Mouse (Mus musculus): Measurements from ENCODE around the gene Rrm2. TPM values are rescaled to one million over a fixed set of nuclear protein-coding genes. Genes with fewer than 3 reads are reported as not detected.
A peak's percentile ranks its signal among the peaks of the same experiment; 100 is the strongest.

Gene Rrm2
- polyA plus RNA-seq, 1 experiment from 2014 or later, result 211 TPM

GRCm38 (mm10) chr12:24709831-24710508, 1.9 kb downstream of the Rrm2 start:
- peaks cover 18% of the 10 kb centered on the region for H3K4me1 ChIP-seq (ENCODE audit: control insufficient read depth, insufficient read depth, low read length)
- H3K36me3 ChIP-seq (ENCODE audit: control insufficient read depth, insufficient read depth, low read length), result peaks cover 10% of the 10 kb centered on the region
- peak overlapping the region; percentile 84 for H3K4me3 ChIP-seq (ENCODE audit: low read depth, low read length)
- no peak for ATAC-seq (replicated peaks; ENCODE audit: insufficient number of reproducible peaks, low FRiP score, low TSS enrichment)
- peak overlapping the region; percentile 51; the same call in 1 of the 2 replicates for H3K27ac ChIP-seq (ENCODE audit: low read depth, low read length)
- H3K9ac ChIP-seq (ENCODE audit: low read depth, low read length), result peak overlapping the region; percentile 84
- no peaks in the 10 kb centered on the region for H3K9me3 ChIP-seq (replicated peaks; ENCODE audit: control insufficient read depth, low read length)
- peak overlapping the region; percentile 67 for H3K4me2 ChIP-seq
- H3K27me3 ChIP-seq (ENCODE audit: control insufficient read depth, insufficient read depth, low read length), result no peaks in the 10 kb centered on the region
- WGBS (ENCODE audit: insufficient replicate concordance), result 37% methylated on average over 5 of the region's 5 CpGs

GRCm38 (mm10) chr12:24710672-24711071, 2.6 kb downstream of the Rrm2 start:
- Histone ChIP-seq H3K4me3 (ENCODE audit: low read depth, low read length) (no peak overlapping the region), H3K27ac (ENCODE audit: low read depth, low read length) (no peak overlapping the region)

GRCm38 (mm10) chr12:24712396-24712795, 4.4 kb downstream of the Rrm2 start:
- Histone ChIP-seq H3K4me2 (no peak overlapping the region), H3K9ac (ENCODE audit: low read depth, low read length) (no peak overlapping the region), H3K4me1 (ENCODE audit: control insufficient read depth, insufficient read depth, low read length) (peaks cover 10% of the 10 kb centered on the region), H3K4me3 (ENCODE audit: low read depth, low read length) (no peak overlapping the region), H3K9me3 (replicated peaks; ENCODE audit: control insufficient read depth, low read length) (no peaks in the 10 kb centered on the region), H3K36me3 (ENCODE audit: control insufficient read depth, insufficient read depth, low read length) (peaks cover 10% of the 10 kb centered on the region), H3K27ac (ENCODE audit: low read depth, low read length) (no peak overlapping the region), H3K27me3 (ENCODE audit: control insufficient read depth, insufficient read depth, low read length) (no peaks in the 10 kb centered on the region)
- no peak for ATAC-seq (replicated peaks; ENCODE audit: insufficient number of reproducible peaks, low FRiP score, low TSS enrichment)
- 70% methylated on average over 8 of the region's 8 CpGs for WGBS (ENCODE audit: insufficient replicate concordance)

More at GRCm38 (mm10) chr12:24710672-24711071, 2.6 kb downstream of the Rrm2 start:
- no peak for ATAC-seq (replicated peaks; ENCODE audit: insufficient number of reproducible peaks, low FRiP score, low TSS enrichment)
- no peak overlapping the region for H3K9ac ChIP-seq (ENCODE audit: low read depth, low read length)
- H3K36me3 ChIP-seq (ENCODE audit: control insufficient read depth, insufficient read depth, low read length), result peaks cover 10% of the 10 kb centered on the region
- 67% methylated on average over 5 of the region's 5 CpGs for WGBS (ENCODE audit: insufficient replicate concordance)
- no peaks in the 10 kb centered on the region for H3K9me3 ChIP-seq (replicated peaks; ENCODE audit: control insufficient read depth, low read length)
- H3K4me1 ChIP-seq (ENCODE audit: control insufficient read depth, insufficient read depth, low read length), result peaks cover 18% of the 10 kb centered on the region
- peak overlapping the region; percentile 67 for H3K4me2 ChIP-seq
- H3K27me3 ChIP-seq (ENCODE audit: control insufficient read depth, insufficient read depth, low read length), result no peaks in the 10 kb centered on the region

GRCm38 (mm10) chr12:24714579-24715255, 6.7 kb downstream of the Rrm2 start:
- Histone ChIP-seq H3K9ac (ENCODE audit: low read depth, low read length) (no peak overlapping the region), H3K27ac (ENCODE audit: low read depth, low read length) (no peak overlapping the region), H3K4me1 (ENCODE audit: control insufficient read depth, insufficient read depth, low read length) (peaks cover 4% of the 10 kb centered on the region; the same call in 1 of the 2 replicates), H3K4me2 (no peak overlapping the region), H3K4me3 (ENCODE audit: low read depth, low read length) (no peak overlapping the region), H3K27me3 (ENCODE audit: control insufficient read depth, insufficient read depth, low read length) (no peaks in the 10 kb centered on the region), H3K36me3 (ENCODE audit: control insufficient read depth, insufficient read depth, low read length) (peaks cover 10% of the 10 kb centered on the region), H3K9me3 (replicated peaks; ENCODE audit: control insufficient read depth, low read length) (no peaks in the 10 kb centered on the region)
- no peak for ATAC-seq (replicated peaks; ENCODE audit: insufficient number of reproducible peaks, low FRiP score, low TSS enrichment)
- 71% methylated on average over 5 of the region's 5 CpGs for WGBS (ENCODE audit: insufficient replicate concordance)

- Histone ChIP-seq H3K27me3 (ENCODE audit: control insufficient read depth, insufficient read depth, low read length) (no peaks in the 10 kb centered on the region), H3K9me3 (replicated peaks; ENCODE audit: control insufficient read depth, low read length) (no peaks in the 10 kb centered on the region), H3K36me3 (ENCODE audit: control insufficient read depth, insufficient read depth, low read length) (peaks cover 10% of the 10 kb centered on the region), H3K4me3 (ENCODE audit: low read depth, low read length) (no peak overlapping the region), H3K4me1 (ENCODE audit: control insufficient read depth, insufficient read depth, low read length) (0 out of 2 replicates have a peak, but pooled peaks cover 4% of the 10 kb centered on the region), H3K4me2 (no peak overlapping the region), H3K27ac (ENCODE audit: low read depth, low read length) (no peak overlapping the region), H3K9ac (ENCODE audit: low read depth, low read length) (no peak overlapping the region)
- ATAC-seq (replicated peaks; ENCODE audit: insufficient number of reproducible peaks, low FRiP score, low TSS enrichment), result no peak
- WGBS (ENCODE audit: insufficient replicate concordance), result 70% methylated on average over 2 of the region's 2 CpGs
Measured at GRCm38 (mm10) chr12:24715268-24715896, 7.3 kb downstream of the Rrm2 start.

- 38% methylated on average over 4 of the region's 4 CpGs for WGBS (ENCODE audit: insufficient replicate concordance)
- Histone ChIP-seq H3K4me2 (no peak overlapping the region), H3K9me3 (replicated peaks; ENCODE audit: control insufficient read depth, low read length) (no peaks in the 10 kb centered on the region), H3K27me3 (ENCODE audit: control insufficient read depth, insufficient read depth, low read length) (no peaks in the 10 kb centered on the region), H3K27ac (ENCODE audit: low read depth, low read length) (no peak overlapping the region), H3K9ac (ENCODE audit: low read depth, low read length) (no peak overlapping the region), H3K36me3 (ENCODE audit: control insufficient read depth, insufficient read depth, low read length) (peaks cover 7% of the 10 kb centered on the region), H3K4me1 (ENCODE audit: control insufficient read depth, insufficient read depth, low read length) (no peaks in the 10 kb centered on the region), H3K4me3 (ENCODE audit: low read depth, low read length) (no peak overlapping the region)
- ATAC-seq (replicated peaks; ENCODE audit: insufficient number of reproducible peaks, low FRiP score, low TSS enrichment), result no peak; the same call in 1 of the 2 replicates
Measured at GRCm38 (mm10) chr12:24716721-24717301, 8.8 kb downstream of the Rrm2 start.

GRCm38 (mm10) chr12:24723434-24723833, 15.4 kb downstream of the Rrm2 start:
- peaks cover 14% of the 10 kb centered on the region for H3K4me1 ChIP-seq (ENCODE audit: control insufficient read depth, insufficient read depth, low read length)
- H3K36me3 ChIP-seq (ENCODE audit: control insufficient read depth, insufficient read depth, low read length), result no peaks in the 10 kb centered on the region
- 56% methylated on average over 2 of the region's 2 CpGs for WGBS (ENCODE audit: insufficient replicate concordance)
- no peak overlapping the region for H3K4me2 ChIP-seq
- H3K4me3 ChIP-seq (ENCODE audit: low read depth, low read length), result no peak overlapping the region
- H3K27ac ChIP-seq (ENCODE audit: low read depth, low read length), result 0 out of 2 replicates have a peak overlapping the region, but pooled peaks have one; percentile 64
- H3K9me3 ChIP-seq (replicated peaks; ENCODE audit: control insufficient read depth, low read length), result 0 out of 2 replicates have a peak, but pooled peaks cover 3% of the 10 kb centered on the region
- ATAC-seq (replicated peaks; ENCODE audit: insufficient number of reproducible peaks, low FRiP score, low TSS enrichment), result peak; percentile 35; the same call in 1 of the 2 replicates
- no peaks in the 10 kb centered on the region for H3K27me3 ChIP-seq (ENCODE audit: control insufficient read depth, insufficient read depth, low read length)
- H3K9ac ChIP-seq (ENCODE audit: low read depth, low read length), result no peak overlapping the region

GRCm38 (mm10) chr12:24723859-24724258, 15.8 kb downstream of the Rrm2 start:
- WGBS (ENCODE audit: insufficient replicate concordance), result 39% methylated on average over 4 of the region's 4 CpGs
- no peak overlapping the region; the same call in 1 of the 2 replicates for H3K4me2 ChIP-seq
- peaks cover 3% of the 10 kb centered on the region; the same call in 1 of the 2 replicates for H3K9me3 ChIP-seq (replicated peaks; ENCODE audit: control insufficient read depth, low read length)
- no peak overlapping the region for H3K4me3 ChIP-seq (ENCODE audit: low read depth, low read length)
- no peaks in the 10 kb centered on the region for H3K27me3 ChIP-seq (ENCODE audit: control insufficient read depth, insufficient read depth, low read length)
- H3K4me1 ChIP-seq (ENCODE audit: control insufficient read depth, insufficient read depth, low read length), result peaks cover 14% of the 10 kb centered on the region
- ATAC-seq (replicated peaks; ENCODE audit: insufficient number of reproducible peaks, low FRiP score, low TSS enrichment), result no peak; the same call in 1 of the 2 replicates
- no peaks in the 10 kb centered on the region for H3K36me3 ChIP-seq (ENCODE audit: control insufficient read depth, insufficient read depth, low read length)
- no peak overlapping the region for H3K9ac ChIP-seq (ENCODE audit: low read depth, low read length)
- peak overlapping the region; percentile 64 for H3K27ac ChIP-seq (ENCODE audit: low read depth, low read length)

Measured in heart, embryonic 11.5 days (tissue).